Mouse (Mus musculus) E14TG2a.4 (cell line): ENCODE measurements at regions not wholly inside any gene's neighbourhood (a gene's known extent, or its start where the extent isn't known, plus 50 kb on each side); places are given as distances from the start of the nearest gene placed in this dataset.

Source experiments
- H3K27me3 ChIP-seq: 2 replicates; pipeline ENCODE4 v1.6.1; 2014; ENCODE audit warnings: low read length, control low read depth; ENCODE audit not compliant: insufficient read depth
- H3K36me3 ChIP-seq: 2 replicates; pipeline ENCODE4 v1.6.1; 2014; ENCODE audit warnings: low read length, control low read depth; ENCODE audit not compliant: insufficient read depth
- H3K4me1 ChIP-seq: replicated peaks from 2 replicates; pipeline ENCODE4 v1.6.1; 2014; ENCODE audit warnings: low read depth, low read length, control low read depth
- H3K4me3 ChIP-seq: replicated peaks from 2 replicates; pipeline ENCODE4 v1.5.1; 2014; ENCODE audit warnings: mild to moderate bottlenecking, low read length
- H3K9me3 ChIP-seq: 2 replicates; pipeline ENCODE4 v1.6.1; 2014; ENCODE audit warnings: low read length, control low read depth
- CTCF ChIP-seq: conservative IDR thresholded peaks from 2 replicates; pipeline ENCODE4 v1.5.1; 2014; ENCODE audit warnings: low read length
- NANOG ChIP-seq: IDR thresholded peaks from 2 replicates; pipeline ENCODE4 v1.6.1; 2014; ENCODE audit warnings: borderline replicate concordance, low read length, mixed read lengths
- POU5F1 ChIP-seq: IDR thresholded peaks from 2 replicates; pipeline ENCODE4 v1.6.1; 2014; ENCODE audit warnings: low read length, borderline replicate concordance

DNA sequence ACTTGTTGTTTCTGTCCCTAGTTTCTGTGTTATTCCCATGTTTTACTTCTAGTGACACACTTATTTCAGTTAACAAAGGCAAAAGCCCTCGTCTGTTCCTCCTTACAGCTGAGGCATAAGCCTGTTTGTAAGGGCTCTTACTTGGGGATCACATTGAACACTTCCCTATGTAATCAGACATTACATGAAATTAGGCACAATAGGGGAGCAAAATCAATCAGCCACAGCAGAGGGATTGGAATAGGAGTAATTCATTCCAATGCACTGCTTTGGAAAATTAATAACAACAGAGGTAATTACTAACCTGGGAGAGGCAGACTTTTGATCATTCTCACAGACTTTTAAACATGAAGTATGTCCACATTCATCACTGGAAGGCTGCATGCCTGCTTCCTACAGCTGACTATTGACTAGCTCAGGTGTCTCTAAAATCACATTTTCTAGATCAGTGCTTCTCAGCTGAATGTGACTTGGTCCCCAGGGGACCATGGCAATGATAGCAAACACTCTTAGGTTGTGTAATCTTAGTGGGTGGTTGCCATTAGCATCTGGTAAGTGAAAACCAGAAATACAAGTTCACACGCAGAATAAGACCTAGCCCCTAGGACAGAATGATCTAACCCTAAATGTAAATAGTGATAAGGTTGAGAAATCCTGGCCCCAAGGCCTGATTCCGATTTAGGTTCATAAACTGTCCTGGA, 146.5 kb upstream of the Crbn start:
- Histone ChIP-seq H3K9me3 (no peaks in the 10 kb centered on the region), H3K27me3 (no peaks in the 10 kb centered on the region), H3K36me3 (no peaks in the 10 kb centered on the region), H3K4me1 (no peaks in the 10 kb centered on the region), H3K4me3 (no peak overlapping the region)
- TF ChIP-seq NANOG (no peak), CTCF (no peak), POU5F1 (no peak)

DNA sequence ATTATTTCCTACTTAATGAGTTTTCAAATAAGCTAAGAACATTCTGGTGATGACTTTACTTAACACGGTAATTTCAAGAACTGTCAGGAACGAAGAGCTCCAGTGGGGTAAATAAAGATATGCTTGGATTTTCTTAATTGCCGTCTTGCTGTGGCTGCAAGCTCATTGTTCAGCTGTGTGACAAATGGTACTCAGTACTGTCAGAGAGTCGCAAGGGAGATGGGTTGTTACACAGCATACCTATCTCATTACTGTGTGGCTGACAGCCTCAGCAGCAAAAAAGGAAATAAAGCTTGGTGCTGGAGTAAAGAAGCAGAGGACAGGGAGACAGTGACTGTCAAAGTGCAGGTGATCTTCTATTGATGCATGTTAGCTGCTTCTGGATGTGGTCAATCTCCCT, 151.0 kb upstream of the Crbn start:
- Histone ChIP-seq H3K27me3 (no peaks in the 10 kb centered on the region), H3K4me3 (no peak overlapping the region), H3K4me1 (no peaks in the 10 kb centered on the region), H3K9me3 (no peaks in the 10 kb centered on the region), H3K36me3 (no peaks in the 10 kb centered on the region)
- no peak for TF ChIP-seq NANOG
- TF ChIP-seq CTCF, result no peak
- TF ChIP-seq POU5F1, result no peak

- no peaks in the 10 kb centered on the region for H3K36me3 ChIP-seq
- no peak overlapping the region for H3K4me3 ChIP-seq
- H3K27me3 ChIP-seq, result no peaks in the 10 kb centered on the region
- H3K4me1 ChIP-seq, result no peaks in the 10 kb centered on the region
- no peak for TF ChIP-seq CTCF
- no peak for TF ChIP-seq POU5F1
- TF ChIP-seq NANOG, result no peak
- no peaks in the 10 kb centered on the region for H3K9me3 ChIP-seq
These were observed 161.4 kb upstream of the Crbn start for GRCm38 (mm10) chr6:106961320-106961719.

GRCm38 (mm10) chr6:106964337-106964736, 164.5 kb upstream of the Crbn start:
- Histone ChIP-seq H3K36me3 (no peaks in the 10 kb centered on the region), H3K4me3 (no peak overlapping the region), H3K27me3 (no peaks in the 10 kb centered on the region), H3K4me1 (no peaks in the 10 kb centered on the region), H3K9me3 (no peaks in the 10 kb centered on the region)
- TF ChIP-seq CTCF (no peak), POU5F1 (no peak), NANOG (no peak)

GRCm38 (mm10) chr6:106975439-106975838, 175.6 kb upstream of the Crbn start:
- H3K9me3 ChIP-seq, result no peaks in the 10 kb centered on the region
- H3K4me3 ChIP-seq, result no peak overlapping the region
- no peaks in the 10 kb centered on the region for H3K27me3 ChIP-seq
- no peaks in the 10 kb centered on the region for H3K4me1 ChIP-seq
- H3K36me3 ChIP-seq, result no peaks in the 10 kb centered on the region
- TF ChIP-seq NANOG, result no peak
- no peak for TF ChIP-seq POU5F1
- no peak for TF ChIP-seq CTCF

GRCm38 (mm10) chr6:106978721-106979120, 178.8 kb upstream of the Crbn start:
- no peaks in the 10 kb centered on the region for H3K9me3 ChIP-seq
- no peaks in the 10 kb centered on the region for H3K36me3 ChIP-seq
- no peaks in the 10 kb centered on the region for H3K27me3 ChIP-seq
- no peaks in the 10 kb centered on the region for H3K4me1 ChIP-seq
- TF ChIP-seq CTCF, result no peak
- TF ChIP-seq NANOG, result no peak
- no peak for TF ChIP-seq POU5F1
- no peak overlapping the region for H3K4me3 ChIP-seq

DNA sequence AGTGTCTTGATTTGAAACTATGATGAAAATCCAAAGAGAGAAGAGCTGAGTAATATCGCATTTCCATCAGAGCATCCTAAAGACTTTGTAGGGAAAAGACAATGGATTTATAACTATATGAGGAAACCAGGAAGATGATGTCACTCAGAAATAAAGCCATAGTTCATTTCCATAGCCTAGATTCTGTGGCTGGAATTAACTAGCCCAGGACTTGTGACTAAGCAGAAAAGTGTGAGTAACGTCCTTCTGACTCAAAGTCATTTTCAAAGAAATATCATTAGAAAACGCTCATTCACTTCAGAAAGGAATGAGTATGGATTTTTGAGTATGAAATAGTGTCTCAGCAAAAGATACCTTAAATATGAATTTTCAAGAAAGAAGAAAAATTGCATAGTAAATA, 179.9 kb upstream of the Crbn start:
- Histone ChIP-seq H3K9me3 (no peaks in the 10 kb centered on the region), H3K36me3 (no peaks in the 10 kb centered on the region), H3K27me3 (no peaks in the 10 kb centered on the region), H3K4me3 (no peak overlapping the region), H3K4me1 (no peaks in the 10 kb centered on the region)
- TF ChIP-seq POU5F1, result no peak
- TF ChIP-seq CTCF, result no peak
- no peak for TF ChIP-seq NANOG

DNA sequence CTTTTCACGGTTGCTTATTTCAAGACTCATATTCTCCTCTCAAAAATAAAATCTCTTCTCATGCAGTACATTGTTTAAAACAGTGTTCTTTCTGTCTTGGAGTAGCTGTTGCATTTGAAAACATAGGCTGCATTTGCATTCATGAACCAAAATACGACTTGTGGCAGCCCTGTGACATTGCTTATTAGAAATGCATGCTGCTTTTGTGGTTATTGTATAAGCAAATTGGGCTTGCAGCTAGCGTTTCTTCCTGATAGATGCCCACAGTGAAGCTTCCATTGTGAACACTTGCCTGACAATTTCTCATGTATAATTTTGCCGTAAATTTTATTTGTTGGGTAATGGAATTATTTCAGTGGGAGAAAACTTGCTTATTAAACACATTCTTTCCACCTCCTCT, 180.3 kb upstream of the Crbn start:
- TF ChIP-seq NANOG, result no peak
- TF ChIP-seq POU5F1, result no peak
- TF ChIP-seq CTCF, result no peak
- no peaks in the 10 kb centered on the region for H3K4me1 ChIP-seq
- H3K27me3 ChIP-seq, result no peaks in the 10 kb centered on the region
- no peaks in the 10 kb centered on the region for H3K9me3 ChIP-seq
- H3K36me3 ChIP-seq, result no peaks in the 10 kb centered on the region
- H3K4me3 ChIP-seq, result no peak overlapping the region

GRCm38 (mm10) chr6:106981232-106981631, 181.4 kb upstream of the Crbn start:
- no peak for TF ChIP-seq POU5F1
- TF ChIP-seq CTCF, result no peak
- no peak for TF ChIP-seq NANOG
- H3K9me3 ChIP-seq, result no peaks in the 10 kb centered on the region
- no peaks in the 10 kb centered on the region for H3K4me1 ChIP-seq
- H3K36me3 ChIP-seq, result no peaks in the 10 kb centered on the region
- no peaks in the 10 kb centered on the region for H3K27me3 ChIP-seq
- no peak overlapping the region for H3K4me3 ChIP-seq
